Mouse (Mus musculus) gastrocnemius, postnatal 25 days (tissue): ENCODE data around the gene Ddx4. TPM values are rescaled to one million over a fixed set of nuclear protein-coding genes. Genes with fewer than 3 reads are reported as not detected.
A peak's percentile ranks its signal among the peaks of the same experiment; 100 is the strongest.
"Not testable (repeated sequence)": the region's sequence is repeated elsewhere in the genome, so short reads cannot be mapped to it uniquely, and the experiment has no call there.

Experiments used
- DNase-seq: peaks from one replicate; pipeline ENCODE4 v3.0.0; 2022
- total RNA-seq, 2 experiments: library from RNA; stranded (reverse); gene quantifications; 1 replicate in 1 of 2; 2 replicates in 1 of 2; pipeline ENCODE4 v1.2.3; 2021

Gene Ddx4
- total RNA-seq, 2 experiments from 2014 or later: not detected

- DNase-seq: no peak
Measured at GRCm38 (mm10) chr13:112635174-112635837, 17.0 kb downstream of the Ddx4 start.

GRCm38 (mm10) chr13:112625566-112625965, 26.7 kb downstream of the Ddx4 start:
- no peak for DNase-seq

- no peak for DNase-seq
Measured at GRCm38 (mm10) chr13:112624622-112625021, 27.7 kb downstream of the Ddx4 start.

- no peak for DNase-seq
Measured at GRCm38 (mm10) chr13:112623656-112624055, 28.6 kb downstream of the Ddx4 start.

GRCm38 (mm10) chr13:112621592-112621991, 30.7 kb downstream of the Ddx4 start:
- DNase-seq: no peak

- DNase-seq: no peak
Measured at GRCm38 (mm10) chr13:112608606-112609005, 43.7 kb downstream of the Ddx4 start.

- DNase-seq: no peak
Measured at GRCm38 (mm10) chr13:112604411-112604810, 47.9 kb downstream of the Ddx4 start.

- DNase-seq: no peak
Measured at GRCm38 (mm10) chr13:112603839-112604238, 48.4 kb downstream of the Ddx4 start.

GRCm38 (mm10) chr13:112602607-112603006, 49.7 kb downstream of the Ddx4 start:
- no peak for DNase-seq

- DNase-seq: not testable (repeated sequence)
Measured at GRCm38 (mm10) chr13:112594260-112594659, 58.0 kb downstream of the Ddx4 start, which contains the start of gene Il31ra. Il31ra (minus strand) TSS chr13:112594360.

GRCm38 (mm10) chr13:112590254-112590653, 62.0 kb downstream of the Ddx4 start:
- no peak for DNase-seq

- DNase-seq: no peak
Measured at GRCm38 (mm10) chr13:112589625-112590024, 62.6 kb downstream of the Ddx4 start.

GRCm38 (mm10) chr13:112584556-112585237, 67.6 kb downstream of the Ddx4 start:
- DNase-seq: no peak

GRCm38 (mm10) chr13:112582291-112582690, 70.0 kb downstream of the Ddx4 start:
- DNase-seq: no peak

GRCm38 (mm10) chr13:112581796-112582195, 70.5 kb downstream of the Ddx4 start:
- DNase-seq: no peak

GRCm38 (mm10) chr13:112580590-112581320, 71.5 kb downstream of the Ddx4 start:
- DNase-seq: no peak

- peak; percentile 97 for DNase-seq
Measured at GRCm38 (mm10) chr13:112578041-112578440, 74.2 kb downstream of the Ddx4 start.

- DNase-seq: no peak
Measured at GRCm38 (mm10) chr13:112573800-112574199, 78.5 kb downstream of the Ddx4 start.

GRCm38 (mm10) chr13:112570768-112571167, 81.5 kb downstream of the Ddx4 start:
- no peak for DNase-seq

- no peak for DNase-seq
Measured at GRCm38 (mm10) chr13:112569606-112570005, 82.7 kb downstream of the Ddx4 start.

- DNase-seq: no peak
Measured at GRCm38 (mm10) chr13:112560554-112561138, 91.6 kb downstream of the Ddx4 start.

- no peak for DNase-seq
Measured at GRCm38 (mm10) chr13:112556501-112556900, 95.8 kb downstream of the Ddx4 start.

GRCm38 (mm10) chr13:112553304-112553703, 99.0 kb downstream of the Ddx4 start:
- no peak for DNase-seq
